Mouse (Mus musculus): ENCODE data around the gene Gm14151.
"Not testable (repeated sequence)": the region's sequence is repeated elsewhere in the genome, so short reads cannot be mapped to it uniquely, and the experiment has no call there.

- TF ChIP-seq CTCF (IDR thresholded peaks at IDR 0.05; ENCODE audit: control insufficient read depth, insufficient read depth, insufficient replicate concordance, low read depth, low read length); POLR2A (IDR thresholded peaks at IDR 0.05; ENCODE audit: control insufficient read depth, low read depth, low read length): not testable (repeated sequence)
These were observed at the start of gene Gm14151 for GRCm38 (mm10) chr2:151092250-151092649.
